8 mouse cellular contexts compared by ENCODE assay signal in genomic region chr5:143311886-143312285, GRCm38 (mm10). TPM values are rescaled to one million over a fixed set of nuclear protein-coding genes. Genes with fewer than 3 reads are reported as not detected.
DNase-seq lines count a peak whose midpoint lies in the region; ATAC-seq lines count a peak whose summit lies in the region.

No protein-coding gene starts in this region.

- no peak; the same call in 1 of the 2 replicates for ATAC-seq in frontal cortex, adult (ENCODE audit: low TSS enrichment)

- peak; percentile 56 to 92 for DNase-seq in frontal cortex, adult 2 months (ENCODE audit: extremely low spot score in 1 of 2, low spot score in 1 of 2)
- peak; percentile 92 for DNase-seq in MN1 (ENCODE audit: low spot score)
- peak; percentile 83 for DNase-seq in cerebellum, adult 9-11 months
- peak; percentile 81 for DNase-seq in gastrocnemius, postnatal 10 days
- peak; percentile 84 to 87 for DNase-seq in layer of hippocampus, postnatal 10 days (ENCODE audit: low spot score in 2 of 2)
- peak; percentile 68 to 84 for DNase-seq in lung, postnatal 4 days
- peak; percentile 54 to 82 for DNase-seq in spleen, adult 18-20 months

RNA-seq across cellular contexts. Expression of gene E130309D02Rik, which starts 3.3 kb away (rescaled TPM):
- polyA plus RNA-seq in frontal cortex, adult 2 months (2012; rRNA removed), result 16.9 and 17.0 TPM in 2 replicates
- 10 to 100 TPM; 10.6 to 11.6 TPM for total RNA-seq in gastrocnemius, postnatal 10 days (2021)
- total RNA-seq in layer of hippocampus, postnatal 10 days (2021), result 10 to 100 TPM; 22.5 to 22.8 TPM

RNA-seq across cellular contexts. Expression of gene Zdhhc4, which starts 17.2 kb away (rescaled TPM):
- polyA plus RNA-seq in frontal cortex, adult 2 months (2012; rRNA removed), result 68.2 and 75.4 TPM in 2 replicates
- 10 to 100 TPM; 35.0 to 37.5 TPM for total RNA-seq in gastrocnemius, postnatal 10 days (2021)
- total RNA-seq in layer of hippocampus, postnatal 10 days (2021), result 10 to 100 TPM; 48.0 to 51.5 TPM

RNA-seq across cellular contexts. Expression of gene Zfp853, which starts 18.5 kb away (rescaled TPM):
- polyA plus RNA-seq in frontal cortex, adult 2 months (2012; rRNA removed), result 8.8 TPM in 2 replicates
- total RNA-seq in gastrocnemius, postnatal 10 days (2021), result under 1 TPM; 0.66 to 0.75 TPM
- 1 to 10 TPM; 9.4 to 9.9 TPM for total RNA-seq in layer of hippocampus, postnatal 10 days (2021)

RNA-seq across cellular contexts. Expression of gene Zfp316, which starts 42.1 kb away (rescaled TPM):
- 14.9 and 15.7 TPM in 2 replicates for polyA plus RNA-seq in frontal cortex, adult 2 months (2012; rRNA removed)
- 1 to 10 TPM; 4.4 to 4.5 TPM for total RNA-seq in gastrocnemius, postnatal 10 days (2021)
- 10 to 100 TPM; 21.8 to 24.4 TPM for total RNA-seq in layer of hippocampus, postnatal 10 days (2021)

RNA-seq across cellular contexts. Expression of gene Grid2ip, which starts 45.3 kb away (rescaled TPM):
- 6.2 and 7.5 TPM in 2 replicates for polyA plus RNA-seq in frontal cortex, adult 2 months (2012; rRNA removed)
- under 1 TPM; 0.05 to 0.11 TPM for total RNA-seq in gastrocnemius, postnatal 10 days (2021)
- total RNA-seq in layer of hippocampus, postnatal 10 days (2021), result 1 to 10 TPM; 3.4 to 4.9 TPM

Comparison
In these comparisons a context has a peak if more than half of its experiments do, and no peak if none do; other contexts are left out.
1. RNA of gene Zfp853, which starts 18.5 kb away (total RNA-seq): 9.4 to 9.9 TPM in layer of hippocampus, postnatal 10 days; 0.66 to 0.75 TPM in gastrocnemius, postnatal 10 days; every median in the first group is over 4 times any median in the second.
2. Peak in every context shown above with its lines, with median percentiles within 50 percentile points of each other: DNase-seq.